Mouse (Mus musculus) liver, embryonic 12.5 days (tissue): ENCODE data around the gene Prkag3. TPM values are rescaled to one million over a fixed set of nuclear protein-coding genes. Genes with fewer than 3 reads are reported as not detected.

Experiments
- ATAC-seq: fragments of 200-750 bp; cut with Nextera tagmentation; 2 replicates; pipeline ENCODE4 v1.8.0; 2017; ENCODE audit warnings: moderate number of reproducible peaks, mild to moderate bottlenecking, moderate library complexity
- H3K27ac ChIP-seq: fragments of 300-500 bp; sonication (generic); 2 replicates; pipeline ENCODE4 v1.5.1; 2016; ENCODE audit warnings: mild to moderate bottlenecking
- H3K27me3 ChIP-seq: fragments of 300-500 bp; sonication (generic); replicated peaks from 2 replicates; pipeline ENCODE4 v1.6.1; 2016; ENCODE audit warnings: mild to moderate bottlenecking, moderate library complexity
- H3K36me3 ChIP-seq: fragments of 300-500 bp; sonication (generic); 2 replicates; pipeline ENCODE4 v1.6.1; 2016; ENCODE audit warnings: mild to moderate bottlenecking, moderate library complexity
- H3K4me1 ChIP-seq: fragments of 300-500 bp; sonication (generic); 2 replicates; pipeline ENCODE4 v1.6.1; 2016
- H3K4me2 ChIP-seq: fragments of 300-500 bp; sonication (generic); 2 replicates; pipeline ENCODE4 v1.6.1; 2016; ENCODE audit warnings: mild to moderate bottlenecking, moderate library complexity
- H3K4me3 ChIP-seq: fragments of 300-500 bp; sonication (generic); 2 replicates; pipeline ENCODE4 v1.5.1; 2016; ENCODE audit warnings: mild to moderate bottlenecking, moderate library complexity
- H3K9ac ChIP-seq: fragments of 300-500 bp; sonication (generic); 2 replicates; pipeline ENCODE4 v1.6.1; 2016; ENCODE audit warnings: mild to moderate bottlenecking, moderate library complexity
- H3K9me3 ChIP-seq: fragments of 300-500 bp; sonication (generic); replicated peaks from 2 replicates; pipeline ENCODE4 v1.6.1; 2016; ENCODE audit warnings: mild to moderate bottlenecking, moderate library complexity
- WGBS: fragments of 180-500 bp; shearing (Covaris S2); methylation state at CpG from one replicate; pipeline ENCODE4 v1.1.7; 2016; ENCODE audit not compliant: insufficient replicate concordance; 5-methylcytosine and 5-hydroxymethylcytosine counted together
- polyA plus RNA-seq: library from polyadenylated mRNA; unstranded; fragments of >200 nt; fragmentation: Nextera tagmentation; extraction: Ambion mirVana; gene quantifications from 2 replicates; pipeline ENCODE4 v1.2.1, GENCODE M21; 2016

The Prkag3 gene
- polyA plus RNA-seq, 1 experiment from 2014 or later, result not detected

GRCm38 (mm10) chr1:74754175-74754785, 5.3 kb upstream of the Prkag3 start:
- peaks cover 15% of the 10 kb centered on the region for H3K27me3 ChIP-seq
- WGBS, result 51% methylated on average over 5 of the region's 5 CpGs
- no peaks in the 10 kb centered on the region for H3K36me3 ChIP-seq
- H3K9ac ChIP-seq, result no peak overlapping the region
- no peak for ATAC-seq
- H3K4me2 ChIP-seq, result no peak overlapping the region
- no peak overlapping the region for H3K4me3 ChIP-seq
- no peak overlapping the region for H3K27ac ChIP-seq
- no peaks in the 10 kb centered on the region for H3K4me1 ChIP-seq
- H3K9me3 ChIP-seq, result no peaks in the 10 kb centered on the region

- Histone ChIP-seq H3K9ac (no peak overlapping the region), H3K27ac (no peak overlapping the region), H3K4me3 (no peak overlapping the region), H3K4me1 (0 out of 2 replicates have a peak, but pooled peaks cover 3% of the 10 kb centered on the region), H3K27me3 (peaks cover 18% of the 10 kb centered on the region), H3K36me3 (no peaks in the 10 kb centered on the region), H3K4me2 (no peak overlapping the region), H3K9me3 (no peaks in the 10 kb centered on the region)
- ATAC-seq, result no peak
- WGBS, result 70% methylated on average over 8 of the region's 8 CpGs
Observed at GRCm38 (mm10) chr1:74753266-74753974, 4.4 kb upstream of the Prkag3 start.

GRCm38 (mm10) chr1:74752833-74753232, 3.8 kb upstream of the Prkag3 start:
- Histone ChIP-seq H3K9ac (no peak overlapping the region), H3K4me1 (0 out of 2 replicates have a peak, but pooled peaks cover 3% of the 10 kb centered on the region), H3K4me2 (no peak overlapping the region), H3K36me3 (no peaks in the 10 kb centered on the region), H3K27ac (no peak overlapping the region), H3K9me3 (no peaks in the 10 kb centered on the region), H3K27me3 (peaks cover 24% of the 10 kb centered on the region), H3K4me3 (no peak overlapping the region)
- 76% methylated on average over 3 of the region's 3 CpGs for WGBS
- no peak for ATAC-seq

DNA sequence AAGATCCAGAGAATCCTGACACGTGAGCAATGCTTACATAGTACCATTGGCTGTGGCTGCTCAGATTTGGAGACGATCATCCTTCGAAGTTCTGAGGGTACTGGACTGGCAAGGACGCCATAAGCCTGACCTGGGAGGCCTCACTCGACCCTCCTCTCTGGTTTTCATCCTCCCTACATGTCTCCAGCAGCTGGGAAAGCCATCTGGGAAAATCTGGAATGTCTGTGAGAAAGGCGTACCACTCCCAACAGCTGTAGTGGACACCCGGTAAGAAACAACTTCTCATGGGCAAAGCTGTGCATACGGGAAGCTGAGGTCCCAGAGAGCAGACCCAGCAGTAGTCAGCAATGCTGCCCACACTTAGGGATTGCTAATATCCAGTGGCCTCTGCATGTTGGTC, 3.1 kb upstream of the Prkag3 start:
- Histone ChIP-seq H3K27ac (no peak overlapping the region), H3K4me3 (no peak overlapping the region), H3K4me2 (no peak overlapping the region), H3K36me3 (no peaks in the 10 kb centered on the region), H3K27me3 (peaks cover 31% of the 10 kb centered on the region), H3K9ac (no peak overlapping the region), H3K4me1 (0 out of 2 replicates have a peak, but pooled peaks cover 3% of the 10 kb centered on the region), H3K9me3 (no peaks in the 10 kb centered on the region)
- ATAC-seq, result no peak
- WGBS, result 75% methylated on average over 8 of the region's 8 CpGs

- H3K4me3 ChIP-seq, result no peak overlapping the region
- no peaks in the 10 kb centered on the region for H3K36me3 ChIP-seq
- peaks cover 35% of the 10 kb centered on the region for H3K27me3 ChIP-seq
- no peak for ATAC-seq
- WGBS, result 62% methylated on average over 4 of the region's 4 CpGs
- H3K27ac ChIP-seq, result no peak overlapping the region
- H3K4me2 ChIP-seq, result no peak overlapping the region
- H3K4me1 ChIP-seq, result 0 out of 2 replicates have a peak, but pooled peaks cover 3% of the 10 kb centered on the region
- H3K9ac ChIP-seq, result no peak overlapping the region
- H3K9me3 ChIP-seq, result no peaks in the 10 kb centered on the region
Observed at GRCm38 (mm10) chr1:74750683-74751082, 1.7 kb upstream of the Prkag3 start.

DNA sequence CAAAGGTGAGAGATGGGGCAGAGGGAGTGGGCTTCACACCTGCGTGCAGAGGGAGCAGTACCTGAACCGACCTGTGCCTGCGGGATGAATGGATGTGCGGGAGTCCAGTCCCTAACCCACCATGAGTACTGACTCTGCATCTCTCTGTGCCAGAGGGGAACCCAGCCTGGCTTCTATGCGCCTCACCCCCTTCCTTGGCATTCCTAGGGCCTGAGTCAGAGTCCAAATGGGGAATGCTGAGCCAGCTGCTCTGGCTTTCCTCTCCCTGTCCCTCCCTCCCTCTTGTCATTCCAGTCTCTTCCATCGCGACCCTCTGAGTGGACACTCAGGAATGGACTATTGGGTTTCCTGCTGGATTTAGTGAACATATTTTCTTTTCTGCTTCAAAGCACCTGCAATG, 280 bp upstream of the Prkag3 start:
- Histone ChIP-seq H3K36me3 (no peaks in the 10 kb centered on the region), H3K9ac (no peak overlapping the region), H3K4me3 (no peak overlapping the region), H3K27me3 (peaks cover 35% of the 10 kb centered on the region), H3K27ac (no peak overlapping the region), H3K4me1 (0 out of 2 replicates have a peak, but pooled peaks cover 3% of the 10 kb centered on the region), H3K9me3 (no peaks in the 10 kb centered on the region), H3K4me2 (peak overlapping the region; percentile 58; the same call in 1 of the 2 replicates)
- 46% methylated on average over 7 of the region's 7 CpGs for WGBS
- no peak for ATAC-seq

DNA sequence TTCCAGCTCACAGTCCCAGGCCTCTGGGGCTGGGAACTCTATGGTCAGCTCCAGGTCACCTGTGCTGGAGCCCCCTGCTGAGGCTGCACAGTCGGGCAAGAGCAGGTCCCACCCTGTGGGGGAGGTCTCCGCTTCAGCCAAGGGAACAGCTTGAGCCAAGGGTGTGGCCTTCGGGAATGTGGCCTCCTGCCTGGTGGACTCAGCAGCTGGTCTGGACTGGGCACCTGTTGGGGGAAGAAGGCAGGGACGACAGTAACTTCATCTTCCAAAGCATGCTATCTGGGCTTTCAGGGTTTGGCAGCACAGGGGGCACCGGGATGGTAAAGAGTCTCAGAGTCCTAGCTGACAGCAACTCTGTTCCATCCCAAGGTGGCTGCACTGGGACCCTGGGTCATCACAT, 1.7 kb downstream of the Prkag3 start:
- Histone ChIP-seq H3K4me2 (no peak overlapping the region), H3K27ac (no peak overlapping the region), H3K9me3 (no peaks in the 10 kb centered on the region), H3K36me3 (no peaks in the 10 kb centered on the region), H3K9ac (no peak overlapping the region), H3K4me1 (0 out of 2 replicates have a peak, but pooled peaks cover 3% of the 10 kb centered on the region), H3K27me3 (peaks cover 35% of the 10 kb centered on the region), H3K4me3 (no peak overlapping the region)
- ATAC-seq, result no peak
- 71% methylated on average over 5 of the region's 5 CpGs for WGBS

- Histone ChIP-seq H3K27ac (no peak overlapping the region), H3K9ac (no peak overlapping the region), H3K4me1 (no peaks in the 10 kb centered on the region), H3K36me3 (no peaks in the 10 kb centered on the region), H3K4me3 (no peak overlapping the region), H3K4me2 (no peak overlapping the region), H3K9me3 (no peaks in the 10 kb centered on the region), H3K27me3 (peaks cover 4% of the 10 kb centered on the region; the same call in 1 of the 2 replicates)
- WGBS, result 60% methylated on average over 7 of the region's 7 CpGs
- ATAC-seq, result no peak
Observed at GRCm38 (mm10) chr1:74740846-74741245, 8.2 kb downstream of the Prkag3 start.

DNA sequence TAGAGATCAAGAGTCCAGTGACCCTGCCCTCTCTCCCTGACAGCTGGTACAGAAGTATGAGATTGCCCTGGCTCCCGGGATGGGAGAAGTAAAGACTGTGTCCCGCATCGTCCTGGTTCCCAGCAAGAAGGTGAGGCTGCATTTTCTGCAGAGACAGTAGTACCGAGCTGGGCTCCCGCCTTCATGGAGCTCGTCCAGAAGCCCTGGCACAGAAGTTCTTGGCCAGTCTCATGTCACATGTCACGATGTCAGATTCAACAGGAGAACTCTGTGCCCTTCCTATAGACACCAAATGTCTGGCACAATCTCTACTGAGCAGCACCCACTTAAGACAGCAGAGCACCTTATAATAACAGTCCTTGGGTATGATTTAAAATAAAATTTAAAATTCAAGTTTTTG, 11.5 kb downstream of the Prkag3 start:
- no peaks in the 10 kb centered on the region for H3K36me3 ChIP-seq
- no peak overlapping the region for H3K27ac ChIP-seq
- no peak overlapping the region for H3K4me3 ChIP-seq
- no peak overlapping the region for H3K4me2 ChIP-seq
- H3K27me3 ChIP-seq, result peaks cover 4% of the 10 kb centered on the region; the same call in 1 of the 2 replicates
- 69% methylated on average over 7 of the region's 7 CpGs for WGBS
- no peaks in the 10 kb centered on the region for H3K9me3 ChIP-seq
- no peaks in the 10 kb centered on the region for H3K4me1 ChIP-seq
- no peak overlapping the region for H3K9ac ChIP-seq
- no peak for ATAC-seq

DNA sequence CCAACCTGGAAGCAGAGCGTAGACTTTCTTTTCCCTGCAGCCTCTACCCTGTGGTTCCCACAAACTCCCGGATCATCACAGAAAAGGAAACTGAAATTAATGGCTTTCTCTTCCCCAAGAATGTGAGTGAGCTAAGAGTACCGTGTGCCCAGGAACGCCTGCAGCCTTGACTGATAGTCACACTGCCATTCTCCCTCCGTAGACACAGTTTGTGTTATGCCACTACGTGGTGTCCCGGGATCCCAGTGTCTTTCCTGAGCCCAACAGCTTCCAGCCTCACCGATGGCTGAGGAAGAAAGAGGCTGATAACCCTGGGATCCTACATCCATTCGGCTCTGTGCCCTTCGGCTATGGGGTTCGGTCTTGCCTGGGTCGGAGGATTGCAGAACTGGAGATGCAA, 12.0 kb downstream of the Prkag3 start:
- Histone ChIP-seq H3K9me3 (no peaks in the 10 kb centered on the region), H3K9ac (no peak overlapping the region), H3K27me3 (peaks cover 4% of the 10 kb centered on the region; the same call in 1 of the 2 replicates), H3K4me2 (no peak overlapping the region), H3K4me1 (no peaks in the 10 kb centered on the region), H3K36me3 (no peaks in the 10 kb centered on the region), H3K4me3 (no peak overlapping the region), H3K27ac (no peak overlapping the region)
- ATAC-seq, result no peak
- 70% methylated on average over 12 of the region's 12 CpGs for WGBS

GRCm38 (mm10) chr1:74728446-74728845, 20.6 kb downstream of the Prkag3 start:
- H3K9me3 ChIP-seq, result no peaks in the 10 kb centered on the region
- WGBS, result 60% methylated on average over 8 of the region's 8 CpGs
- no peak for ATAC-seq

GRCm38 (mm10) chr1:74726674-74727073, 22.3 kb downstream of the Prkag3 start:
- no peaks in the 10 kb centered on the region for H3K36me3 ChIP-seq
- no peak for ATAC-seq
- H3K27ac ChIP-seq, result no peak overlapping the region
- no peak overlapping the region for H3K4me2 ChIP-seq
- peaks cover under 1% of the 10 kb centered on the region; the same call in 1 of the 2 replicates for H3K4me1 ChIP-seq
- WGBS, result 45% methylated on average over 5 of the region's 5 CpGs
- H3K9me3 ChIP-seq, result no peaks in the 10 kb centered on the region
- no peak overlapping the region for H3K9ac ChIP-seq
- H3K4me3 ChIP-seq, result no peak overlapping the region
- H3K27me3 ChIP-seq, result no peaks in the 10 kb centered on the region

More at GRCm38 (mm10) chr1:74728446-74728845, 20.6 kb downstream of the Prkag3 start:
- no peaks in the 10 kb centered on the region for H3K4me1 ChIP-seq
- no peak overlapping the region for H3K4me3 ChIP-seq
- H3K27me3 ChIP-seq, result no peaks in the 10 kb centered on the region
- H3K36me3 ChIP-seq, result no peaks in the 10 kb centered on the region
- no peak overlapping the region for H3K4me2 ChIP-seq
- H3K27ac ChIP-seq, result no peak overlapping the region
- H3K9ac ChIP-seq, result no peak overlapping the region
